Mouse (Mus musculus) intestine, embryonic 15.5 days (tissue): Measurements from ENCODE around the gene Gm26938. TPM values are rescaled to one million over a fixed set of nuclear protein-coding genes. Genes with fewer than 3 reads are reported as not detected.

Experiments used
- ATAC-seq: fragments of 200-750 bp; cut with Nextera tagmentation; 2 replicates; pipeline ENCODE4 v1.8.0; 2017; ENCODE audit warnings: moderate TSS enrichment, moderate library complexity
- H3K27ac ChIP-seq: fragments of 300-500 bp; sonication (generic); 2 replicates; pipeline ENCODE4 v1.5.1; 2015; ENCODE audit warnings: mild to moderate bottlenecking, inconsistent platforms
- H3K27me3 ChIP-seq: fragments of 300-500 bp; sonication (generic); replicated peaks from 2 replicates; pipeline ENCODE4 v1.6.1; 2015; ENCODE audit warnings: inconsistent platforms
- H3K36me3 ChIP-seq: fragments of 300-500 bp; sonication (generic); 2 replicates; pipeline ENCODE4 v1.6.1; 2015; ENCODE audit warnings: inconsistent platforms
- H3K4me1 ChIP-seq: fragments of 300-500 bp; sonication (generic); replicated peaks from 2 replicates; pipeline ENCODE4 v1.6.1; 2015; ENCODE audit warnings: inconsistent platforms
- H3K4me2 ChIP-seq: fragments of 300-500 bp; sonication (generic); replicated peaks from 2 replicates; pipeline ENCODE4 v1.6.1; 2015; ENCODE audit warnings: mild to moderate bottlenecking, inconsistent platforms
- H3K4me3 ChIP-seq: fragments of 300-500 bp; sonication (generic); replicated peaks from 2 replicates; pipeline ENCODE4 v1.5.1; 2015; ENCODE audit warnings: inconsistent platforms
- H3K9ac ChIP-seq: fragments of 300-500 bp; sonication (generic); 2 replicates; pipeline ENCODE4 v1.6.1; 2015; ENCODE audit warnings: inconsistent platforms
- H3K9me3 ChIP-seq: fragments of 300-500 bp; sonication (generic); 2 replicates; pipeline ENCODE4 v1.6.1; 2016; ENCODE audit warnings: inconsistent platforms
- WGBS: fragments of 180-500 bp; shearing (Covaris S2); methylation state at CpG from one replicate; pipeline ENCODE4 v1.1.7; 2015; 5-methylcytosine and 5-hydroxymethylcytosine counted together
- polyA plus RNA-seq: library from polyadenylated mRNA; unstranded; fragments of >200 nt; fragmentation: Nextera tagmentation; extraction: Ambion mirVana; gene quantifications from 2 replicates; pipeline ENCODE4 v1.2.1, GENCODE M21; 2015

The Gm26938 gene
- polyA plus RNA-seq, 1 experiment from 2014 or later, result 0.29 TPM

DNA sequence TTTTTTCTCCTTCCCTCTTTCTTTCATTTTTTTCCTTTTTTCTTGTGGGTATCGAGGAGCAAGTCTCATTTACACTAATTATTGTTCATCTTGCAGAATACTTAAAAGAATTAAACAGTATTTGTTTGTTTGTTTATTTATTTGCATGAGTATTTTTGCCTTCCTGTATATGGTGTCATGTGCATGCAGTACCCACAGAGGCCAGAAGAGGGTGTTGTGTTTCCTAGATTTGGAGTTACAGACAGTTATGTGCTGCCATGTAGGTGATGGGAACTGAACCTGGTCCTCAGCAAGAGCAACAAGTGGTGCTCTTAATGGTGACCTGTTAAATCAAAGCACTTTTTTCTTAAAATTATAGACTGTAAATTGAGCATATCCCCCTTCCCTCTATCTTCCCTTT is 1.4 kb upstream of the Gm26938 start:
- Histone ChIP-seq H3K4me3 (no peak overlapping the region), H3K27me3 (no peaks in the 10 kb centered on the region), H3K9me3 (no peaks in the 10 kb centered on the region), H3K36me3 (0 out of 2 replicates have a peak, but pooled peaks cover 6% of the 10 kb centered on the region), H3K4me2 (no peak overlapping the region), H3K9ac (no peak overlapping the region), H3K4me1 (peaks cover 11% of the 10 kb centered on the region), H3K27ac (no peak overlapping the region)
- ATAC-seq, result no peak
- WGBS, result 93% methylated on average over 1 of the region's 1 CpGs

DNA sequence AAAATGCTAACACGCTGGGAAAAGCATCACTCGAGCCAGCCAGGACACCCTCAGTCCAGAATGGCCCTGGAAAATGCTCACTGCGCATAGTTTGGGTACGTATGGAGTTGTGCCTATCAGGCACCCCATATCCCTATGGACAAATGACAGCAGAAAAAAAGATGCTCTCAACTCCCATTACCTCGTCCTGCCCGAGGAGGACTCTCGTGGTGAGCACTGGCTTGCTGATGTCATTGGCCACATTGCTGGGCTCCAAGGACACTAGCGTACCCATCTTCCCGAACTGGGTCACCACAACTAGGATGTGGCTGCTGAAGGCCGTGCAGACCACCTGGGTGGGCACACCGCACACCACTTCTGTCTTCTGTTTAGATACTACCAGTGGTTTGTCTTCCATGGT is 260 bp downstream of the Gm26938 start:
- no peak overlapping the region for H3K27ac ChIP-seq
- H3K4me2 ChIP-seq, result peak overlapping the region; percentile 85
- peaks cover 13% of the 10 kb centered on the region; the same call in 1 of the 2 replicates for H3K36me3 ChIP-seq
- peak overlapping the region; percentile 82 for H3K9ac ChIP-seq
- ATAC-seq, result no peak
- WGBS, result 35% methylated on average over 11 of the region's 11 CpGs
- H3K4me3 ChIP-seq, result peak overlapping the region; percentile 89
- H3K9me3 ChIP-seq, result no peaks in the 10 kb centered on the region
- peaks cover 27% of the 10 kb centered on the region for H3K4me1 ChIP-seq
- H3K27me3 ChIP-seq, result no peaks in the 10 kb centered on the region

DNA sequence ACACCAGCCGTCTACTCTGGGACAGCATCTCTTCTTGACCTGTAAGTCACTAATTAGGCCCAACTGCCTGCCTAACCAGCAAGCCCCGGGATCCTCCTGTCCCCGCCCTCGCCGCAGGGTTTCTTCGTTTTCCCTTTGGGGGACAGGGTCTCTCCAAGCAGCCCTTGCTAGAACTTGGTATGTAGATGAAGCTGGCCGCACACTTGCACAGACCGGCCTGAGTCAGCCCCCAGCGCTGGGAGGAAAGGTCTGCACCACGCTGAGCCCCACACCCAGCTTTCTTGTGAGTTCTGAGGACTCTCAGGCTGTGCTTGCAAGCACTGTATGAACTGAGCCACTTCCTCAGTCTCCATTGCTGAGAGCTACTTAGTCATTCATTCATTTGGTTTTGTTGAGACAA is 1.7 kb downstream of the Gm26938 start:
- Histone ChIP-seq H3K9me3 (no peaks in the 10 kb centered on the region), H3K9ac (no peak overlapping the region), H3K4me3 (no peak overlapping the region), H3K36me3 (peaks cover 13% of the 10 kb centered on the region; the same call in 1 of the 2 replicates), H3K4me1 (peaks cover 33% of the 10 kb centered on the region), H3K27me3 (no peaks in the 10 kb centered on the region), H3K27ac (no peak overlapping the region), H3K4me2 (no peak overlapping the region)
- ATAC-seq, result no peak
- 93% methylated on average over 10 of the region's 10 CpGs for WGBS

- 37% methylated on average over 12 of the region's 12 CpGs for WGBS
- Histone ChIP-seq H3K36me3 (peaks cover 13% of the 10 kb centered on the region; the same call in 1 of the 2 replicates), H3K27me3 (no peaks in the 10 kb centered on the region), H3K4me2 (peak overlapping the region; percentile 40), H3K4me3 (0 out of 2 replicates have a peak overlapping the region, but pooled peaks have one; percentile 19), H3K9ac (peak overlapping the region; percentile 20; the same call in 1 of the 2 replicates), H3K27ac (peak overlapping the region; percentile 86), H3K4me1 (peaks cover 39% of the 10 kb centered on the region), H3K9me3 (no peaks in the 10 kb centered on the region)
- ATAC-seq, result peak; percentile 80
These were observed 4.4 kb downstream of the Gm26938 start for GRCm38 (mm10) chr5:139821466-139822459.

GRCm38 (mm10) chr5:139819538-139820181 is 6.5 kb downstream of the Gm26938 start, which contains the start of gene Tmem184a:
TSS of gene Tmem184a (minus strand) at chr5:139819917.
- 0 out of 2 replicates have a peak, but pooled peaks cover under 1% of the 10 kb centered on the region for H3K27me3 ChIP-seq
- H3K9ac ChIP-seq, result peak within 1 kb of the TSS; percentile 26; the same call in 1 of the 2 replicates
- peak within 1 kb of the TSS; percentile 86 for H3K27ac ChIP-seq
- peak within 1 kb of the TSS; percentile 42 for H3K4me2 ChIP-seq
- peak; percentile 27 for ATAC-seq
- 74% methylated on average over 9 of the region's 9 CpGs for WGBS
- peaks cover 13% of the 10 kb centered on the region; the same call in 1 of the 2 replicates for H3K36me3 ChIP-seq
- no peaks in the 10 kb centered on the region for H3K9me3 ChIP-seq
- H3K4me1 ChIP-seq, result peaks cover 33% of the 10 kb centered on the region
- peak within 1 kb of the TSS; percentile 3 for H3K4me3 ChIP-seq

DNA sequence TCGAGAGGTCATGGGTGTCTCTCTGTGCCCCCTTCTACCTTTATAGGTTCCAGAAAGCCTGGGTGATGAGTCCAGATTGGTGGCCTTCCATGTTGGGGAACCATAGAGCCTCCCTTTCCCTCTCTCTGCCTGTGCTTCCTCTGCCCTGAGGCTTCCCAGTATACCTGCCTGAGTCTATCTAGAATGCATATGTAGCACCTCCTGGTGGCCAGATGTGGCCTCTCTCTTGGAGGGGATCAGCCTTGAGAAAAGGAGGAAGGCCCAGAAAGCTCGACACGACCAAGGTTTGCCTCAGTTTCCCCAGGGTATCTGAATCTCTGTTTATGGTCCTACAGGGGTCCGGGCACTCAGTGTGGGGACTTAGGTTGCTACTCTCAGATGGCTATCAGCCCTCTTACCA is 7.4 kb downstream of the Gm26938 start:
- Histone ChIP-seq H3K4me2 (peak overlapping the region; percentile 42), H3K4me3 (peak overlapping the region; percentile 3), H3K9me3 (no peaks in the 10 kb centered on the region), H3K27me3 (peaks cover 2% of the 10 kb centered on the region; the same call in 1 of the 2 replicates), H3K4me1 (peaks cover 33% of the 10 kb centered on the region), H3K9ac (0 out of 2 replicates have a peak overlapping the region, but pooled peaks have one; percentile 26), H3K27ac (peak overlapping the region; percentile 68; the same call in 1 of the 2 replicates), H3K36me3 (peaks cover 12% of the 10 kb centered on the region; the same call in 1 of the 2 replicates)
- WGBS, result 49% methylated on average over 4 of the region's 4 CpGs
- ATAC-seq, result no peak

GRCm38 (mm10) chr5:139818056-139818455 is 8.2 kb downstream of the Gm26938 start:
- Histone ChIP-seq H3K36me3 (peaks cover 9% of the 10 kb centered on the region; the same call in 1 of the 2 replicates), H3K4me1 (peaks cover 36% of the 10 kb centered on the region), H3K9ac (no peak overlapping the region), H3K27ac (0 out of 2 replicates have a peak overlapping the region, but pooled peaks have one; percentile 17), H3K27me3 (peaks cover 7% of the 10 kb centered on the region; the same call in 1 of the 2 replicates), H3K4me3 (peak overlapping the region; percentile 3; the same call in 1 of the 2 replicates), H3K9me3 (no peaks in the 10 kb centered on the region), H3K4me2 (peak overlapping the region; percentile 42)
- no peak for ATAC-seq
- WGBS, result 67% methylated on average over 3 of the region's 3 CpGs

DNA sequence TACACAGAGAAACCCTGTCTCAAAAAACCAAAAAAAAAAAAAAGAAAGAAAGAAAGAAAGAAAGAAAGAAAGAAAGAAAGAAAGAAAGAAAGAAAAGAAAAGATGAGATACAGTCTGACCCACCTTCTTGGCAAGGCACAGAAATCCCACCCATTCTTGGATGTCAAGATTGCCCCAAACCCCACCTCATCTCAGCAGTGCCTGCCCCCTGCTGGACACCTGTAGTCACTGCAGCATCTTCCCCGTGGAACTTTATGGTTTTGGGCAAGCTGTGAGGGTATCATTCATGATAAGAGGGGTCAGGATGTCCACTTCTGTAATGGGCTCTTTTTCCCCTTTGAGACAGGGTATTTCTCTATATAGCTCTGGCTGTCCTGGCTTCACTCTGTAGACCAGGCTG is 8.9 kb downstream of the Gm26938 start:
- H3K27ac ChIP-seq, result no peak overlapping the region
- H3K4me3 ChIP-seq, result no peak overlapping the region
- peaks cover 9% of the 10 kb centered on the region; the same call in 1 of the 2 replicates for H3K27me3 ChIP-seq
- peaks cover 4% of the 10 kb centered on the region; the same call in 1 of the 2 replicates for H3K36me3 ChIP-seq
- H3K4me2 ChIP-seq, result no peak overlapping the region
- H3K4me1 ChIP-seq, result peaks cover 41% of the 10 kb centered on the region
- H3K9me3 ChIP-seq, result no peaks in the 10 kb centered on the region
- ATAC-seq, result no peak
- no peak overlapping the region for H3K9ac ChIP-seq
- WGBS, result 7% methylated on average over 1 of the region's 1 CpGs

DNA sequence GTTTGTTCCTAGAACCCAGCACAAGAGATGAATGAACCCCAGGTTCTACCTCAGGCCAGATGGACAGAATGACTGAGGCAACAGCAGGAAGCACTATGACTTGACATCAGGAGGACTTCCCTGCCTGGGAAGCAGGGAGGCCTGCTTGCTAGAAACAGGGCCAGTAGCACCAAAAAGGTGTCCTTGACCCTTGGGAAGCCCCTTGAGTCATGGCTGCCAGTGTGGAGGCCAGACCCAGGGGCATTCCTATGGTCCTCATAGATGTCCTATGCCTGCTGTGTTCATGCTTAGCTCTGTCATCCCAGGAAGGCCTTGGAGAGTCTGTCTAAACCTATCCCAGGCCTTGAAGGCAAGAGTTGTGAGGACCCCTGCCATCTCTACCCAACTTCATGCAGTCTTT is 9.8 kb downstream of the Gm26938 start:
- no peaks in the 10 kb centered on the region for H3K36me3 ChIP-seq
- H3K9me3 ChIP-seq, result no peaks in the 10 kb centered on the region
- peaks cover 9% of the 10 kb centered on the region; the same call in 1 of the 2 replicates for H3K27me3 ChIP-seq
- H3K27ac ChIP-seq, result no peak overlapping the region
- no peak overlapping the region for H3K4me3 ChIP-seq
- no peak for ATAC-seq
- peaks cover 35% of the 10 kb centered on the region for H3K4me1 ChIP-seq
- no peak overlapping the region for H3K4me2 ChIP-seq
- no peak overlapping the region for H3K9ac ChIP-seq

DNA sequence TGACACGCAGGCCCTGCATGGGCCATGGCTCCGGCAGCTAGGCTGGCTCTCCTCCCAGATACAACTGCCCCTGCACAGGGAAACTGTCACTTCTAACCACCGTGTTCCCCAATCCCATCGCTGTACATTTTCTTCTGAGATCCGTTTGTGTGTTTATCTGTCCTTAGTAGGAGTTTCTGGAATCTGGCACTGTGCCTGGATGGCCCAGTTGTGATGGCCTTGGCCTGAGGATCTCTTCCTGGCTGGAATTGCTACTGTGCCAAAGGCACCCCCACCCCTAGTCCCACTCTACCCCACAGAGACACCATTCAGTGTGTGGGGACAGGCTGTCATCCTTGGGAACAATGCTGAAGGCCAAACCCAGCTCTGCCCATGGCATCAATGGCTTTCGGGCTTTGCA is 10.2 kb downstream of the Gm26938 start:
- H3K9ac ChIP-seq, result no peak overlapping the region
- no peaks in the 10 kb centered on the region for H3K36me3 ChIP-seq
- H3K9me3 ChIP-seq, result no peaks in the 10 kb centered on the region
- H3K27me3 ChIP-seq, result peaks cover 9% of the 10 kb centered on the region; the same call in 1 of the 2 replicates
- 49% methylated on average over 6 of the region's 6 CpGs for WGBS
- H3K4me1 ChIP-seq, result peaks cover 31% of the 10 kb centered on the region
- H3K27ac ChIP-seq, result no peak overlapping the region
- ATAC-seq, result no peak
- no peak overlapping the region for H3K4me2 ChIP-seq
- no peak overlapping the region for H3K4me3 ChIP-seq

- H3K4me2 ChIP-seq, result peak overlapping the region; percentile 53
- peaks cover 9% of the 10 kb centered on the region; the same call in 1 of the 2 replicates for H3K27me3 ChIP-seq
- H3K27ac ChIP-seq, result peak overlapping the region; percentile 72; the same call in 1 of the 2 replicates
- H3K4me3 ChIP-seq, result peak overlapping the region; percentile 43
- no peaks in the 10 kb centered on the region for H3K9me3 ChIP-seq
- peak overlapping the region; percentile 65 for H3K9ac ChIP-seq
- H3K4me1 ChIP-seq, result peaks cover 21% of the 10 kb centered on the region
- ATAC-seq, result peak; percentile 73
- H3K36me3 ChIP-seq, result no peaks in the 10 kb centered on the region
- 5% methylated on average over 13 of the region's 13 CpGs for WGBS
These were observed 12.2 kb downstream of the Gm26938 start for GRCm38 (mm10) chr5:139813963-139814381.
